Mouse (Mus musculus): Measurements from ENCODE around the gene Samd11.
A peak's percentile ranks its signal among the peaks of the same experiment; 100 is the strongest.

Samd11 gene

GRCm38 (mm10) chr4:156255078-156255839 lies at the start of gene Samd11:
Gene Samd11 (minus strand): TSS chr4:156255657.
- DNase-seq, result no peak

- DNase-seq, result no peak
Measured at GRCm38 (mm10) chr4:156254361-156255077, 938 bp downstream of the Samd11 start.

GRCm38 (mm10) chr4:156253043-156253442 lies 2.4 kb downstream of the Samd11 start:
- DNase-seq, result no peak

- no peak for DNase-seq
Measured at GRCm38 (mm10) chr4:156252619-156253018, 2.8 kb downstream of the Samd11 start.

GRCm38 (mm10) chr4:156252140-156252539 lies 3.3 kb downstream of the Samd11 start:
- DNase-seq, result no peak

- no peak for DNase-seq
Measured at GRCm38 (mm10) chr4:156251081-156251480, 4.4 kb downstream of the Samd11 start.

GRCm38 (mm10) chr4:156249567-156249966 lies 5.9 kb downstream of the Samd11 start:
- DNase-seq, result no peak

- DNase-seq, result no peak
Measured at GRCm38 (mm10) chr4:156236651-156237447, 18.6 kb downstream of the Samd11 start.

GRCm38 (mm10) chr4:156235808-156236533 lies 19.5 kb downstream of the Samd11 start, which contains the start of gene Noc2l:
Gene Noc2l (plus strand): TSS chr4:156236010.
- peak; percentile 91 to 95 for DNase-seq

GRCm38 (mm10) chr4:156235360-156235770 lies 20.1 kb downstream of the Samd11 start:
- DNase-seq, result no peak

GRCm38 (mm10) chr4:156234701-156235213 lies 20.7 kb downstream of the Samd11 start, which contains the start of gene Plekhn1:
Gene Plekhn1 (minus strand): TSS chr4:156234857.
- peak; percentile 80 to 86 for DNase-seq

- peak; percentile 33 to 38 for DNase-seq
Measured at GRCm38 (mm10) chr4:156234021-156234501, 21.4 kb downstream of the Samd11 start.

- DNase-seq, result no peak
Measured at GRCm38 (mm10) chr4:156228393-156229024, 26.9 kb downstream of the Samd11 start.

- no peak for DNase-seq
Measured at GRCm38 (mm10) chr4:156227752-156228392, 27.6 kb downstream of the Samd11 start.

GRCm38 (mm10) chr4:156224276-156224675 lies 31.2 kb downstream of the Samd11 start:
- no peak for DNase-seq

GRCm38 (mm10) chr4:156219936-156220335 lies 35.5 kb downstream of the Samd11 start:
- no peak for DNase-seq

GRCm38 (mm10) chr4:156217838-156218237 lies 37.6 kb downstream of the Samd11 start:
- peak in 1 of 2 experiments; percentile 24 for DNase-seq

- no peak for DNase-seq
Measured at GRCm38 (mm10) chr4:156217022-156217669, 38.3 kb downstream of the Samd11 start.

GRCm38 (mm10) chr4:156216196-156216595 lies 39.3 kb downstream of the Samd11 start:
- no peak for DNase-seq

GRCm38 (mm10) chr4:156215649-156216048 lies 39.8 kb downstream of the Samd11 start, which contains the start of gene Perm1:
Gene Perm1 (plus strand): TSS chr4:156215868.
- peak in 1 of 2 experiments; percentile 41 for DNase-seq
